In genomic region chr19:55100227-55101140, GRCm38 (mm10) we compare ENCODE assay signal across 8 mouse cellular contexts. TPM values are rescaled to one million over a fixed set of nuclear protein-coding genes. Genes with fewer than 3 reads are reported as not detected.
DNase-seq lines count a peak whose midpoint lies in the region; ATAC-seq and TF ChIP-seq lines count a peak whose summit lies in the region.

No protein-coding gene starts in this region.

- H3K4me3 ChIP-seq in kidney, postnatal 0 days (replicated peaks; ENCODE audit: low read depth, low read length) = peak overlapping the region; percentile 94
- H3K4me3 ChIP-seq in embryonic facial prominence, embryonic 14.5 days (ENCODE audit: low read depth, low read length) = peak overlapping the region; percentile 93
- peak overlapping the region; percentile 99 for H3K4me3 ChIP-seq in limb, embryonic 10.5 days
- peak overlapping the region; percentile 96 for H3K4me3 ChIP-seq in neural tube, embryonic 13.5 days

- H3K9ac ChIP-seq in kidney, postnatal 0 days (ENCODE audit: low read depth, low read length) = peak overlapping the region; percentile 92
- H3K9ac ChIP-seq in embryonic facial prominence, embryonic 14.5 days (ENCODE audit: low read depth, low read length) = peak overlapping the region; percentile 92
- peak overlapping the region; percentile 92 for H3K9ac ChIP-seq in neural tube, embryonic 13.5 days

- no peaks in the 10 kb centered on the region for H3K27me3 ChIP-seq in kidney, postnatal 0 days (ENCODE audit: insufficient read depth, low read length)
- H3K27me3 ChIP-seq in embryonic facial prominence, embryonic 14.5 days (replicated peaks; ENCODE audit: control insufficient read depth, insufficient read depth, low read length) = no peaks in the 10 kb centered on the region
- no peaks in the 10 kb centered on the region for H3K27me3 ChIP-seq in limb, embryonic 10.5 days (ENCODE audit: low read depth, poor library complexity, severe bottlenecking)
- H3K27me3 ChIP-seq in neural tube, embryonic 13.5 days = no peaks in the 10 kb centered on the region

- peaks cover 14% of the 10 kb centered on the region; the same call in 1 of the 2 replicates for H3K4me1 ChIP-seq in kidney, postnatal 0 days (replicated peaks; ENCODE audit: insufficient read depth, low read length)
- peaks cover 11% of the 10 kb centered on the region for H3K4me1 ChIP-seq in embryonic facial prominence, embryonic 14.5 days (ENCODE audit: control insufficient read depth, insufficient read depth, low read length)
- H3K4me1 ChIP-seq in limb, embryonic 10.5 days = peaks cover 16% of the 10 kb centered on the region
- H3K4me1 ChIP-seq in neural tube, embryonic 13.5 days (replicated peaks) = peaks cover 26% of the 10 kb centered on the region

- H3K36me3 ChIP-seq in kidney, postnatal 0 days (ENCODE audit: insufficient read depth, low read length) = peaks cover 7% of the 10 kb centered on the region; the same call in 1 of the 2 replicates
- H3K36me3 ChIP-seq in embryonic facial prominence, embryonic 14.5 days (ENCODE audit: control insufficient read depth, insufficient read depth, low read length) = no peaks in the 10 kb centered on the region; the same call in 1 of the 2 replicates
- peaks cover 6% of the 10 kb centered on the region; the same call in 1 of the 2 replicates for H3K36me3 ChIP-seq in limb, embryonic 10.5 days
- peaks cover 8% of the 10 kb centered on the region for H3K36me3 ChIP-seq in neural tube, embryonic 13.5 days

- no peaks in the 10 kb centered on the region for H3K9me3 ChIP-seq in kidney, postnatal 0 days (replicated peaks; ENCODE audit: low read length)
- no peaks in the 10 kb centered on the region for H3K9me3 ChIP-seq in embryonic facial prominence, embryonic 14.5 days (ENCODE audit: control insufficient read depth, low read length)
- no peaks in the 10 kb centered on the region for H3K9me3 ChIP-seq in limb, embryonic 10.5 days (replicated peaks)
- no peaks in the 10 kb centered on the region for H3K9me3 ChIP-seq in neural tube, embryonic 13.5 days

- ATAC-seq in kidney, postnatal 0 days (replicated peaks; ENCODE audit: low FRiP score, low read depth) = no peak
- no peak for ATAC-seq in embryonic facial prominence, embryonic 14.5 days (ENCODE audit: low read depth)
- no peak for ATAC-seq in neural tube, embryonic 13.5 days (ENCODE audit: low read depth)

- peak overlapping the region; percentile 98 for H3K4me2 ChIP-seq in kidney, postnatal 0 days (ENCODE audit: low read length)
- peak overlapping the region; percentile 78 for H3K4me2 ChIP-seq in embryonic facial prominence, embryonic 14.5 days (ENCODE audit: low read depth, low read length)
- H3K4me2 ChIP-seq in neural tube, embryonic 13.5 days = peak overlapping the region; percentile 97

- peak overlapping the region; percentile 88 for H3K27ac ChIP-seq in kidney, postnatal 0 days
- H3K27ac ChIP-seq in embryonic facial prominence, embryonic 14.5 days (replicated peaks; ENCODE audit: low read depth, low read length) = 0 out of 2 replicates have a peak overlapping the region, but pooled peaks have one; percentile 84
- H3K27ac ChIP-seq in limb, embryonic 10.5 days = peak overlapping the region; percentile 89; the same call in 1 of the 2 replicates
- H3K27ac ChIP-seq in neural tube, embryonic 13.5 days (replicated peaks) = peak overlapping the region; percentile 92; the same call in 1 of the 2 replicates

- no peak for TF ChIP-seq CTCF in kidney, postnatal 0 days (IDR thresholded peaks at IDR 0.05; ENCODE audit: low read depth)

- no peak for DNase-seq in kidney, postnatal 0 days (ENCODE audit: low spot score)
- DNase-seq in kidney, postnatal 36 days = no peak
- DNase-seq in embryonic facial prominence, embryonic 14.5 days (ENCODE audit: low spot score) = no peak
- no peak for DNase-seq in limb, embryonic 10.5 days (ENCODE audit: low spot score)
- no peak for DNase-seq in embryo, embryonic 10 days (ENCODE audit: low spot score)
- DNase-seq in layer of hippocampus, postnatal 14 days (ENCODE audit: low spot score in 2 of 2) = no peak
- DNase-seq in spleen, adult 12 weeks (ENCODE audit: low spot score) = no peak

- WGBS in kidney, postnatal 0 days = 63% methylated on average over 2 of the region's 2 CpGs
- 69% methylated on average over 2 of the region's 2 CpGs for WGBS in embryonic facial prominence, embryonic 14.5 days
- WGBS in limb, embryonic 10.5 days = 80% methylated on average over 2 of the region's 2 CpGs
- WGBS in neural tube, embryonic 13.5 days = 79% methylated on average over 2 of the region's 2 CpGs

RNA-seq across cellular contexts. Expression of gene Gpam, which starts 26.6 kb away (rescaled TPM):
- 16.6 and 17.3 TPM in 2 replicates for polyA plus RNA-seq in kidney, postnatal 0 days (2015; fragmentation: Nextera tagmentation; extraction: Ambion mirVana)
- 15.4 and 17.0 TPM in 2 replicates for polyA plus RNA-seq in embryonic facial prominence, embryonic 14.5 days (2014; fragmentation: Nextera tagmentation; extraction: Ambion mirVana)
- 15.8 and 16.2 TPM in 2 replicates for polyA plus RNA-seq in limb, embryonic 10.5 days (2016; fragmentation: Nextera tagmentation; extraction: Ambion mirVana)
- 19.0 and 19.6 TPM in 2 replicates for polyA plus RNA-seq in neural tube, embryonic 13.5 days (2015; fragmentation: Nextera tagmentation; extraction: Ambion mirVana)
- 10 to 100 TPM; 83.6 to 86.9 TPM for total RNA-seq in layer of hippocampus, postnatal 14 days (2021)
